Mouse (Mus musculus): ENCODE measurements around the gene Arhgap18. TPM values are rescaled to one million over a fixed set of nuclear protein-coding genes. Genes with fewer than 3 reads are reported as not detected.

Gene Arhgap18
- total and polyA plus RNA-seq, 2 experiments from 2014 or later, result 31.7 to 32.5 TPM

- DNase-seq (ENCODE audit: low spot score) (no peak), ATAC-seq (ENCODE audit: insufficient read depth, low read depth) (no peak)
- no peaks in the 10 kb centered on the region for H3K27me3 ChIP-seq (ENCODE audit: control insufficient read depth, insufficient read depth, low read length)
- no peak overlapping the region for H3K4me2 ChIP-seq (ENCODE audit: low read depth, low read length)
- no peak overlapping the region for H3K4me3 ChIP-seq (ENCODE audit: low read depth, low read length)
- no peak overlapping the region for H3K9ac ChIP-seq (replicated peaks; ENCODE audit: low read depth, low read length)
- H3K4me1 ChIP-seq (ENCODE audit: control insufficient read depth, insufficient read depth), result peaks cover 16% of the 10 kb centered on the region; the same call in 1 of the 2 replicates
- H3K9me3 ChIP-seq (replicated peaks; ENCODE audit: control insufficient read depth, low read length), result no peaks in the 10 kb centered on the region
- H3K36me3 ChIP-seq (replicated peaks; ENCODE audit: control insufficient read depth, insufficient read depth, low read length), result 0 out of 2 replicates have a peak, but pooled peaks cover 4% of the 10 kb centered on the region
- TF ChIP-seq CTCF (IDR thresholded peaks at IDR 0.05; ENCODE audit: low read depth) (no peak), EP300 (IDR thresholded peaks at IDR 0.05; ENCODE audit: low read depth) (no peak)
- no peak overlapping the region for H3K27ac ChIP-seq (ENCODE audit: low read depth)
Measured at GRCm38 (mm10) chr10:26820326-26820725, 67.1 kb downstream of the Arhgap18 start.

- TF ChIP-seq EP300 (IDR thresholded peaks at IDR 0.05; ENCODE audit: low read depth), result no peak
- no peak for TF ChIP-seq CTCF (IDR thresholded peaks at IDR 0.05; ENCODE audit: low read depth)
- Histone ChIP-seq H3K4me2 (ENCODE audit: low read depth, low read length) (no peak overlapping the region), H3K27ac (ENCODE audit: low read depth) (no peak overlapping the region), H3K9me3 (replicated peaks; ENCODE audit: control insufficient read depth, low read length) (no peaks in the 10 kb centered on the region), H3K4me1 (ENCODE audit: control insufficient read depth, insufficient read depth) (peaks cover 16% of the 10 kb centered on the region; the same call in 1 of the 2 replicates), H3K36me3 (replicated peaks; ENCODE audit: control insufficient read depth, insufficient read depth, low read length) (no peaks in the 10 kb centered on the region), H3K27me3 (ENCODE audit: control insufficient read depth, insufficient read depth, low read length) (no peaks in the 10 kb centered on the region), H3K4me3 (ENCODE audit: low read depth, low read length) (no peak overlapping the region), H3K9ac (replicated peaks; ENCODE audit: low read depth, low read length) (no peak overlapping the region)
- DNase-seq (ENCODE audit: low spot score), result no peak
- ATAC-seq (ENCODE audit: insufficient read depth, low read depth), result no peak
- 87% methylated on average over 1 of the region's 1 CpGs for WGBS
Measured at GRCm38 (mm10) chr10:26820936-26821335, 67.7 kb downstream of the Arhgap18 start.

GRCm38 (mm10) chr10:26823997-26824396 is 70.8 kb downstream of the Arhgap18 start:
- Histone ChIP-seq H3K4me2 (ENCODE audit: low read depth, low read length) (no peak overlapping the region), H3K9me3 (replicated peaks; ENCODE audit: control insufficient read depth, low read length) (no peaks in the 10 kb centered on the region), H3K4me3 (ENCODE audit: low read depth, low read length) (no peak overlapping the region), H3K9ac (replicated peaks; ENCODE audit: low read depth, low read length) (no peak overlapping the region), H3K36me3 (replicated peaks; ENCODE audit: control insufficient read depth, insufficient read depth, low read length) (no peaks in the 10 kb centered on the region), H3K4me1 (ENCODE audit: control insufficient read depth, insufficient read depth) (peaks cover 28% of the 10 kb centered on the region), H3K27ac (ENCODE audit: low read depth) (peak overlapping the region; percentile 49; the same call in 1 of the 2 replicates), H3K27me3 (ENCODE audit: control insufficient read depth, insufficient read depth, low read length) (no peaks in the 10 kb centered on the region)
- TF ChIP-seq EP300 (IDR thresholded peaks at IDR 0.05; ENCODE audit: low read depth) (no peak), CTCF (IDR thresholded peaks at IDR 0.05; ENCODE audit: low read depth) (no peak)
- 33% methylated on average over 5 of the region's 5 CpGs for WGBS
- DNase-seq (ENCODE audit: low spot score) (no peak), ATAC-seq (ENCODE audit: insufficient read depth, low read depth) (no peak)

- DNase-seq (ENCODE audit: low spot score) (no peak), ATAC-seq (ENCODE audit: insufficient read depth, low read depth) (no peak)
- H3K27ac ChIP-seq (ENCODE audit: low read depth), result peak overlapping the region; percentile 49; the same call in 1 of the 2 replicates
- no peaks in the 10 kb centered on the region for H3K27me3 ChIP-seq (ENCODE audit: control insufficient read depth, insufficient read depth, low read length)
- H3K4me1 ChIP-seq (ENCODE audit: control insufficient read depth, insufficient read depth), result peaks cover 30% of the 10 kb centered on the region
- WGBS, result 82% methylated on average over 8 of the region's 8 CpGs
- TF ChIP-seq EP300 (IDR thresholded peaks at IDR 0.05; ENCODE audit: low read depth) (no peak), CTCF (IDR thresholded peaks at IDR 0.05; ENCODE audit: low read depth) (no peak)
- no peak overlapping the region for H3K4me3 ChIP-seq (ENCODE audit: low read depth, low read length)
- no peaks in the 10 kb centered on the region for H3K36me3 ChIP-seq (replicated peaks; ENCODE audit: control insufficient read depth, insufficient read depth, low read length)
- H3K4me2 ChIP-seq (ENCODE audit: low read depth, low read length), result no peak overlapping the region
- H3K9ac ChIP-seq (replicated peaks; ENCODE audit: low read depth, low read length), result no peak overlapping the region
- H3K9me3 ChIP-seq (replicated peaks; ENCODE audit: control insufficient read depth, low read length), result no peaks in the 10 kb centered on the region
Measured at GRCm38 (mm10) chr10:26825246-26825889, 72.1 kb downstream of the Arhgap18 start.

- no peak overlapping the region for H3K4me3 ChIP-seq (ENCODE audit: low read depth, low read length)
- H3K9me3 ChIP-seq (replicated peaks; ENCODE audit: control insufficient read depth, low read length), result no peaks in the 10 kb centered on the region
- peak overlapping the region; percentile 27 for H3K27ac ChIP-seq (ENCODE audit: low read depth)
- TF ChIP-seq CTCF (IDR thresholded peaks at IDR 0.05; ENCODE audit: low read depth), result no peak
- no peak for TF ChIP-seq EP300 (IDR thresholded peaks at IDR 0.05; ENCODE audit: low read depth)
- H3K36me3 ChIP-seq (replicated peaks; ENCODE audit: control insufficient read depth, insufficient read depth, low read length), result no peaks in the 10 kb centered on the region
- DNase-seq (ENCODE audit: low spot score), result no peak
- 49% methylated on average over 5 of the region's 5 CpGs for WGBS
- H3K27me3 ChIP-seq (ENCODE audit: control insufficient read depth, insufficient read depth, low read length), result no peaks in the 10 kb centered on the region
- H3K4me1 ChIP-seq (ENCODE audit: control insufficient read depth, insufficient read depth), result peaks cover 30% of the 10 kb centered on the region
- ATAC-seq (ENCODE audit: insufficient read depth, low read depth), result no peak
- no peak overlapping the region for H3K4me2 ChIP-seq (ENCODE audit: low read depth, low read length)
- H3K9ac ChIP-seq (replicated peaks; ENCODE audit: low read depth, low read length), result no peak overlapping the region
Measured at GRCm38 (mm10) chr10:26827315-26827714, 74.1 kb downstream of the Arhgap18 start.
